Mouse (Mus musculus) spleen, adult 2 months (tissue): ENCODE results near the gene Kras.

Source experiments
- CTCF ChIP-seq: fragments of 200-500 bp; IDR thresholded peaks from 2 replicates; pipeline ENCODE4 v1.5.1; 2011; ENCODE audit warnings: mild to moderate bottlenecking, inconsistent platforms; ENCODE audit not compliant: insufficient read depth, insufficient read length, insufficient replicate concordance; ENCODE audit errors: extremely low read depth
- POLR2A ChIP-seq: fragments of 200-500 bp; IDR thresholded peaks from 2 replicates; pipeline ENCODE4 v1.6.1; 2011; ENCODE audit warnings: low read depth, low read length, inconsistent platforms

DNA sequence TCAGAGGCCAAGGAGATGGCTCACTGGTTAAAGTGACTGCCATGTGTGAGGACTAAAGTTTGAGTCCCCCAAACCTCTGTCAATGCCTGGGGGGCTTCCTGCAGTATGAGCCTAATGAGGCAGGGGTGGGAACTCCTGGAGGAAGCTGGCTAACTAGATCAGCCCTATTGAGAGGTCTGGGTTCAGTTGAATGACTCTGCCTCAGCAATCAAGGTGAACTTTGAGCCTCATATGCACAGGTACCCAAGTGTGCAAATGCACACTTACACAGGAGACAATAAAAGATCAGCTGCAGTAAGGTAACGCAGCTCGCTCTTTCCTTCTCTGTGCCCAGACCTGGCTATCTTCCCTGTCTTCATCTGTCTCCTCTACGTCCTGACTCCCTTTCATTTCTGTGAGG is 57.0 kb downstream of the Kras start:
- TF ChIP-seq POLR2A (no peak), CTCF (no peak)
